Mouse (Mus musculus) midbrain, embryonic 12.5 days (tissue): ENCODE results near the gene Agtpbp1. TPM values are rescaled to one million over a fixed set of nuclear protein-coding genes. Genes with fewer than 3 reads are reported as not detected.
A peak's percentile ranks its signal among the peaks of the same experiment; 100 is the strongest.

Experiments
- ATAC-seq: fragments of 200-750 bp; cut with Nextera tagmentation; 2 replicates; pipeline ENCODE4 v1.8.0; 2017; ENCODE audit warnings: low read depth, moderate TSS enrichment, moderate library complexity; ENCODE audit not compliant: low FRiP score
- H3K27ac ChIP-seq: fragments of 300-500 bp; sonication (generic); replicated peaks from 2 replicates; pipeline ENCODE4 v1.5.1; 2016; ENCODE audit warnings: mild to moderate bottlenecking
- H3K27me3 ChIP-seq: fragments of 300-500 bp; sonication (generic); 2 replicates; pipeline ENCODE4 v1.6.1; 2016; ENCODE audit warnings: mild to moderate bottlenecking
- H3K36me3 ChIP-seq: fragments of 300-500 bp; sonication (generic); 2 replicates; pipeline ENCODE4 v1.6.1; 2016
- H3K4me1 ChIP-seq: fragments of 300-500 bp; sonication (generic); 2 replicates; pipeline ENCODE4 v1.6.1; 2016
- H3K4me2 ChIP-seq: fragments of 300-500 bp; sonication (generic); replicated peaks from 2 replicates; pipeline ENCODE4 v1.6.1; 2016; ENCODE audit warnings: mild to moderate bottlenecking, moderate library complexity
- H3K4me3 ChIP-seq: fragments of 300-500 bp; sonication (generic); 2 replicates; pipeline ENCODE4 v1.5.1; 2016; ENCODE audit warnings: mild to moderate bottlenecking
- H3K9ac ChIP-seq: fragments of 300-500 bp; sonication (generic); replicated peaks from 2 replicates; pipeline ENCODE4 v1.6.1; 2016; ENCODE audit warnings: mild to moderate bottlenecking, moderate library complexity
- H3K9me3 ChIP-seq: fragments of 300-500 bp; sonication (generic); 2 replicates; pipeline ENCODE4 v1.6.1; 2016; ENCODE audit warnings: mild to moderate bottlenecking
- WGBS: fragments of 180-500 bp; shearing (Covaris S2); methylation state at CpG from one replicate; pipeline ENCODE4 v1.1.7; 2016; 5-methylcytosine and 5-hydroxymethylcytosine counted together
- polyA plus RNA-seq: library from polyadenylated mRNA; unstranded; fragments of >200 nt; fragmentation: Nextera tagmentation; extraction: Ambion mirVana; gene quantifications from 2 replicates; pipeline ENCODE4 v1.2.1, GENCODE M21; 2016

Agtpbp1 gene
- polyA plus RNA-seq, 1 experiment from 2014 or later: 29.5 TPM

GRCm38 (mm10) chr13:59402026-59402775 lies 182.8 kb downstream of the Agtpbp1 start:
- Histone ChIP-seq H3K4me2 (no peak overlapping the region), H3K27me3 (no peaks in the 10 kb centered on the region), H3K27ac (peak overlapping the region; percentile 43; the same call in 1 of the 2 replicates), H3K9me3 (no peaks in the 10 kb centered on the region), H3K36me3 (no peaks in the 10 kb centered on the region), H3K9ac (no peak overlapping the region), H3K4me3 (no peak overlapping the region), H3K4me1 (peaks cover 13% of the 10 kb centered on the region)
- 57% methylated on average over 14 of the region's 14 CpGs for WGBS
- peak; percentile 58 for ATAC-seq

- ATAC-seq: no peak
- 26% methylated on average over 3 of the region's 3 CpGs for WGBS
- no peaks in the 10 kb centered on the region for H3K36me3 ChIP-seq
- no peak overlapping the region for H3K4me3 ChIP-seq
- H3K9me3 ChIP-seq: no peaks in the 10 kb centered on the region
- H3K27me3 ChIP-seq: no peaks in the 10 kb centered on the region
- peaks cover 9% of the 10 kb centered on the region for H3K4me1 ChIP-seq
- H3K4me2 ChIP-seq: no peak overlapping the region
- H3K27ac ChIP-seq: no peak overlapping the region
- no peak overlapping the region for H3K9ac ChIP-seq
These were observed 187.5 kb downstream of the Agtpbp1 start for GRCm38 (mm10) chr13:59397571-59397970.

Other genes with a start within 250 kb of the Agtpbp1 start
- 128 and 136 TPM in 2 replicates for gene Naa35, start within 50 bp of the Agtpbp1 start, polyA plus RNA-seq
- gene Golm1, start 90.6 kb upstream of the Agtpbp1 start, polyA plus RNA-seq: 122 and 134 TPM in 2 replicates
- not detected in 2 replicates for gene 4921517D22Rik, start 108.9 kb upstream of the Agtpbp1 start, polyA plus RNA-seq
- 0.05 TPM in 2 replicates for gene Spata31d1a, start 125.1 kb upstream of the Agtpbp1 start, polyA plus RNA-seq
- 0.07 TPM in 1 of 2 replicates, not detected in the other for gene Spata31d1b, start 127.1 kb upstream of the Agtpbp1 start, polyA plus RNA-seq
- gene Spata31d1d, start 146.5 kb upstream of the Agtpbp1 start, polyA plus RNA-seq: not detected in 2 replicates
- 0.20 TPM in 1 of 2 replicates, not detected in the other for gene 1700014D04Rik, start 161.5 kb upstream of the Agtpbp1 start, polyA plus RNA-seq
- 118 and 131 TPM in 2 replicates for gene Isca1, start 184.6 kb upstream of the Agtpbp1 start, polyA plus RNA-seq
- not detected in 2 replicates for gene Gm49354, start 197.0 kb upstream of the Agtpbp1 start, polyA plus RNA-seq
- 62.8 and 66.7 TPM in 2 replicates for gene Tut7, start 237.9 kb upstream of the Agtpbp1 start, polyA plus RNA-seq